Mouse (Mus musculus) lung, adult 2 months (tissue): ENCODE measurements at regions not wholly inside any gene's neighbourhood (a gene's known extent, or its start where the extent isn't known, plus 50 kb on each side); places are given as distances from the start of the nearest gene placed in this dataset.

Experiments
- CTCF ChIP-seq: fragments of 200-500 bp; IDR thresholded peaks from 2 replicates; pipeline ENCODE4 v1.5.1; 2011; ENCODE audit warnings: mild to moderate bottlenecking, low read length, control low read depth; ENCODE audit not compliant: insufficient read depth
- POLR2A ChIP-seq: fragments of 200-500 bp; IDR thresholded peaks from 2 replicates; pipeline ENCODE4 v1.6.1; 2011; ENCODE audit warnings: low read depth, mild to moderate bottlenecking, control low read depth, low read length, borderline replicate concordance; ENCODE audit errors: extremely low read depth

- TF ChIP-seq CTCF = no peak
- no peak for TF ChIP-seq POLR2A
Observed at GRCm38 (mm10) chr8:26383886-26384285, 264.6 kb downstream of the Gm45692 start.
